23 mouse cellular contexts compared by ENCODE assay signal in genomic region chr10:40617973-40618372, GRCm38 (mm10). TPM values are rescaled to one million over a fixed set of nuclear protein-coding genes. Genes with fewer than 3 reads are reported as not detected.
A peak's percentile ranks its signal among the peaks of the same experiment; 100 is the strongest.
DNase-seq lines count a peak whose midpoint lies in the region; ATAC-seq and TF ChIP-seq lines count a peak whose summit lies in the region.
"Had no signal": no experiment of that assay in that cellular context is flagged by ENCODE, and none has a peak within 500 bp of the region (broad histone marks: within the 10 kb centered on the region; RNA-seq: fewer than 3 reads in every experiment).

No protein-coding gene starts in this region.

- TF ChIP-seq POLR2A in kidney, adult 2 months (IDR thresholded peaks at IDR 0.05; ENCODE audit: low read depth, low read length), result no peak
- no peak for TF ChIP-seq POLR2A in brain, embryonic 14.5 days (IDR thresholded peaks at IDR 0.05; ENCODE audit: borderline replicate concordance, extremely low read depth, insufficient read depth, insufficient read length, poor library complexity, severe bottlenecking)

- no peaks in the 10 kb centered on the region for H3K9me3 ChIP-seq in kidney, embryonic 16.5 days (ENCODE audit: low read length)
- H3K9me3 ChIP-seq in lung, postnatal 0 days (ENCODE audit: low read length), result no peaks in the 10 kb centered on the region
- H3K9me3 ChIP-seq: embryonic facial prominence, embryonic 12.5 days; midbrain, embryonic 12.5 days had no signal

- no peaks in the 10 kb centered on the region for H3K27me3 ChIP-seq in kidney, adult 2 months (replicated peaks; ENCODE audit: control insufficient read depth, insufficient read depth, low read length)
- H3K27me3 ChIP-seq in kidney, embryonic 16.5 days (ENCODE audit: insufficient read depth, low read length), result no peaks in the 10 kb centered on the region
- H3K27me3 ChIP-seq in lung, postnatal 0 days (replicated peaks; ENCODE audit: insufficient read depth, low read length), result no peaks in the 10 kb centered on the region
- H3K27me3 ChIP-seq: embryonic facial prominence, embryonic 12.5 days; midbrain, embryonic 12.5 days had no signal

- DNase-seq in kidney, adult 2 months, result peak; percentile 33
- DNase-seq in lung, postnatal 0 days (ENCODE audit: low spot score), result no peak
- no peak for DNase-seq in lung, postnatal 10 days
- peak; percentile 7 for DNase-seq in brain, embryonic 14.5 days (ENCODE audit: low read depth)
- DNase-seq in urinary bladder, postnatal 10 days (ENCODE audit: low spot score), result no peak
- DNase-seq in right cerebral cortex, postnatal 25 days, result no peak
- DNase-seq: adrenal gland, postnatal 14 days; cerebellum, adult 18-20 months; cerebellum, postnatal 36 days; gastrocnemius, postnatal 10 days; heart, postnatal 14 days; kidney, postnatal 10 days; layer of hippocampus, adult 9-11 months; right cerebral cortex, adult 18-20 months; thymus, adult 2 months had no signal

- H3K27ac ChIP-seq in kidney, adult 2 months (ENCODE audit: insufficient read depth, low read depth, low read length), result no peak overlapping the region
- H3K27ac ChIP-seq in kidney, embryonic 16.5 days (ENCODE audit: low read length), result no peak overlapping the region
- no peak overlapping the region for H3K27ac ChIP-seq in lung, postnatal 0 days (ENCODE audit: low read length)
- H3K27ac ChIP-seq: embryonic facial prominence, embryonic 12.5 days; macrophage; midbrain, embryonic 12.5 days had no signal

- no peak overlapping the region for H3K4me2 ChIP-seq in kidney, embryonic 16.5 days (replicated peaks; ENCODE audit: low read depth, low read length)
- H3K4me2 ChIP-seq in lung, postnatal 0 days (replicated peaks; ENCODE audit: low read depth, low read length), result no peak overlapping the region
- H3K4me2 ChIP-seq: embryonic facial prominence, embryonic 12.5 days; midbrain, embryonic 12.5 days had no signal

- H3K36me3 ChIP-seq in kidney, adult 2 months (ENCODE audit: control insufficient read depth, insufficient read depth, low read length), result no peaks in the 10 kb centered on the region
- no peaks in the 10 kb centered on the region for H3K36me3 ChIP-seq in kidney, embryonic 16.5 days (ENCODE audit: insufficient read depth, low read length)
- no peaks in the 10 kb centered on the region for H3K36me3 ChIP-seq in lung, postnatal 0 days (ENCODE audit: insufficient read depth, low read length)
- H3K36me3 ChIP-seq: embryonic facial prominence, embryonic 12.5 days; midbrain, embryonic 12.5 days had no signal

- H3K9ac ChIP-seq in kidney, embryonic 16.5 days (replicated peaks; ENCODE audit: low read length), result no peak overlapping the region
- no peak overlapping the region for H3K9ac ChIP-seq in lung, postnatal 0 days (replicated peaks; ENCODE audit: low read depth)
- H3K9ac ChIP-seq: embryonic facial prominence, embryonic 12.5 days; midbrain, embryonic 12.5 days had no signal

- no peak for TF ChIP-seq CTCF in kidney, adult 2 months (conservative IDR thresholded peaks at IDR 0.05; ENCODE audit: insufficient read depth, insufficient read length, low read depth, low read length)
- TF ChIP-seq CTCF in lung, postnatal 0 days (IDR thresholded peaks at IDR 0.05), result 0 out of 2 replicates have a peak, but pooled peaks have one; percentile 8
- no peak for TF ChIP-seq CTCF in brain, embryonic 14.5 days (IDR thresholded peaks at IDR 0.05; ENCODE audit: borderline replicate concordance, extremely low read depth, insufficient read depth, insufficient read length)

- no peak overlapping the region for H3K4me3 ChIP-seq in kidney, adult 2 months (ENCODE audit: insufficient read depth, low read depth, low read length)
- no peak overlapping the region for H3K4me3 ChIP-seq in kidney, embryonic 16.5 days (ENCODE audit: low read length)
- H3K4me3 ChIP-seq in lung, postnatal 0 days (ENCODE audit: low read depth, low read length), result no peak overlapping the region
- H3K4me3 ChIP-seq: embryonic facial prominence, embryonic 12.5 days; midbrain, embryonic 12.5 days had no signal

- H3K4me1 ChIP-seq in kidney, adult 2 months (ENCODE audit: control insufficient read depth, insufficient read depth, low read length), result no peaks in the 10 kb centered on the region
- no peaks in the 10 kb centered on the region for H3K4me1 ChIP-seq in kidney, embryonic 16.5 days (ENCODE audit: insufficient read depth, low read length)
- no peaks in the 10 kb centered on the region for H3K4me1 ChIP-seq in lung, postnatal 0 days (ENCODE audit: insufficient read depth, low read depth, low read length)
- H3K4me1 ChIP-seq: embryonic facial prominence, embryonic 12.5 days; midbrain, embryonic 12.5 days had no signal

- ATAC-seq in kidney, embryonic 16.5 days (ENCODE audit: low FRiP score, low TSS enrichment), result no peak
- no peak for ATAC-seq in lung, postnatal 0 days
- ATAC-seq: hindbrain, embryonic 16.5 days had no signal

- no peak for TF ChIP-seq EP300 in lung, postnatal 0 days (IDR thresholded peaks at IDR 0.05)

RNA-seq across cellular contexts. Expression of gene Ddo, which starts 11.8 kb away (rescaled TPM):
- polyA plus RNA-seq in kidney, adult 2 months (2012; rRNA removed), result 51.6 and 54.3 TPM in 2 replicates
- 0.74 and 1.0 TPM in 2 replicates for polyA plus RNA-seq in kidney, embryonic 16.5 days (2015; fragmentation: Nextera tagmentation; extraction: Ambion mirVana)
- polyA plus RNA-seq in lung, postnatal 0 days (2015; fragmentation: Nextera tagmentation; extraction: Ambion mirVana), result 5.0 and 5.5 TPM in 2 replicates
- polyA plus RNA-seq in brain, embryonic 14.5 days (2012; rRNA removed), result 0.69 and 0.83 TPM in 2 replicates
- polyA plus RNA-seq: macrophage had no signal

RNA-seq across cellular contexts. Expression of gene Slc22a16, which starts 47.8 kb away (rescaled TPM):
- polyA plus RNA-seq in kidney, adult 2 months (2012; rRNA removed), result 0.11 TPM in 1 of 2 replicates, not detected in the other
- polyA plus RNA-seq in kidney, embryonic 16.5 days (2015; fragmentation: Nextera tagmentation; extraction: Ambion mirVana), result not detected in 2 replicates
- polyA plus RNA-seq in lung, postnatal 0 days (2015; fragmentation: Nextera tagmentation; extraction: Ambion mirVana), result not detected in 2 replicates
- polyA plus RNA-seq in brain, embryonic 14.5 days (2012; rRNA removed), result not detected in 2 replicates
- polyA plus RNA-seq: embryonic facial prominence, embryonic 12.5 days; hindbrain, embryonic 16.5 days; limb, embryonic 14.5 days; liver, embryonic 16.5 days; macrophage; midbrain, embryonic 12.5 days; stomach, embryonic 14.5 days; thymus, adult 2 months had no signal

Comparison
In these comparisons a context has a peak if more than half of its experiments do, and no peak if none do; other contexts are left out.
1. DNase-seq: peak in kidney, adult 2 months (single experiment) and brain, embryonic 14.5 days (single experiment); none in lung, postnatal 0 days (single experiment), lung, postnatal 10 days (single experiment), urinary bladder, postnatal 10 days (single experiment) and right cerebral cortex, postnatal 25 days (single experiment).